Mouse (Mus musculus) hindbrain, embryonic 13.5 days (tissue): ENCODE data around the gene Kdelc2. TPM values are rescaled to one million over a fixed set of nuclear protein-coding genes. Genes with fewer than 3 reads are reported as not detected.

Experiments
- ATAC-seq: fragments of 200-750 bp; cut with Nextera tagmentation; 2 replicates; pipeline ENCODE4 v1.8.0; 2017; ENCODE audit warnings: moderate TSS enrichment; ENCODE audit not compliant: low FRiP score
- H3K27ac ChIP-seq: fragments of 300-500 bp; sonication (generic); 2 replicates; pipeline ENCODE4 v1.5.1; 2015; ENCODE audit warnings: inconsistent platforms, mild to moderate bottlenecking, moderate library complexity
- H3K27me3 ChIP-seq: fragments of 300-500 bp; sonication (generic); 2 replicates; pipeline ENCODE4 v1.6.1; 2015; ENCODE audit warnings: mild to moderate bottlenecking, inconsistent platforms
- H3K36me3 ChIP-seq: fragments of 300-500 bp; sonication (generic); 2 replicates; pipeline ENCODE4 v1.6.1; 2015; ENCODE audit warnings: mild to moderate bottlenecking, inconsistent platforms
- H3K4me1 ChIP-seq: fragments of 300-500 bp; sonication (generic); replicated peaks from 2 replicates; pipeline ENCODE4 v1.6.1; 2015; ENCODE audit warnings: inconsistent platforms
- H3K4me2 ChIP-seq: fragments of 300-500 bp; sonication (generic); 2 replicates; pipeline ENCODE4 v1.6.1; 2015; ENCODE audit warnings: inconsistent platforms, mild to moderate bottlenecking, moderate library complexity
- H3K4me3 ChIP-seq: fragments of 300-500 bp; sonication (generic); 2 replicates; pipeline ENCODE4 v1.5.1; 2015; ENCODE audit warnings: mild to moderate bottlenecking, inconsistent platforms
- H3K9ac ChIP-seq: fragments of 300-500 bp; sonication (generic); 2 replicates; pipeline ENCODE4 v1.6.1; 2015; ENCODE audit warnings: mild to moderate bottlenecking, inconsistent platforms
- H3K9me3 ChIP-seq: fragments of 300-500 bp; sonication (generic); 2 replicates; pipeline ENCODE4 v1.6.1; 2016; ENCODE audit warnings: inconsistent platforms
- WGBS: fragments of 180-500 bp; shearing (Covaris S2); methylation state at CpG from one replicate; pipeline ENCODE4 v1.1.7; 2015; 5-methylcytosine and 5-hydroxymethylcytosine counted together
- polyA plus RNA-seq: library from polyadenylated mRNA; unstranded; fragments of >200 nt; fragmentation: Nextera tagmentation; extraction: Ambion mirVana; gene quantifications from 2 replicates; pipeline ENCODE4 v1.2.1, GENCODE M21; 2015

Kdelc2 gene
- 6.6 and 7.8 TPM in 2 replicates for polyA plus RNA-seq

GRCm38 (mm10) chr9:53383951-53384866, at the start of gene Kdelc2:
Kdelc2 (plus strand) TSS chr9:53384025.
- under 1% methylated on average over 71 of the region's 75 CpGs for WGBS
- Histone ChIP-seq H3K9ac (peak within 1 kb of the TSS; percentile 80), H3K27me3 (0 out of 2 replicates have a peak, but pooled peaks cover 2% of the 10 kb centered on the region), H3K4me3 (peak within 1 kb of the TSS; percentile 70), H3K4me2 (peak within 1 kb of the TSS; percentile 99), H3K27ac (peak within 1 kb of the TSS; percentile 85), H3K36me3 (no peaks in the 10 kb centered on the region), H3K4me1 (peaks cover 12% of the 10 kb centered on the region; the same call in 1 of the 2 replicates), H3K9me3 (no peaks in the 10 kb centered on the region)
- peak; percentile 95 for ATAC-seq

DNA sequence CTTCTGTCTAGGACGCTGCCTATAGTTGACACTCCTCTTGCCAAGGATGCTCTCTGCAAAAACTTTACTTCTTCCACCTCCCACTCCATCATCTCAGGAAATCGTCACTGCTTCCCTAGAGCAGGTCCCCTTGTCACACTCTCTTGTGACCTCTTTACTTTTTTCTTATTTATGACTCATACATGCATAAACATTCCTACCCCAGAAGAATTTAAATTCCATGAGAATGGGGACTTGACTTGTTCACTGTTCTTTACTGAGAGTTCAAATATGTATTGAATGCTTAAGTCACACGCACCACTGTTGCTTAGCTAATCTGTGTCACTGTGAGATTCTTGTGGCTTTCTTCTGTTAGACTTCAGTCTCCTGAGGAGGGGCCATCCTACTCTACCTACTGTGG, 48.7 kb upstream of the Kdelc2 start:
- Histone ChIP-seq H3K36me3 (no peaks in the 10 kb centered on the region), H3K4me2 (no peak overlapping the region), H3K9me3 (peaks cover 9% of the 10 kb centered on the region; the same call in 1 of the 2 replicates), H3K9ac (no peak overlapping the region), H3K4me3 (no peak overlapping the region), H3K4me1 (no peaks in the 10 kb centered on the region), H3K27ac (no peak overlapping the region), H3K27me3 (no peaks in the 10 kb centered on the region)
- WGBS = 91% methylated on average over 3 of the region's 3 CpGs
- ATAC-seq = no peak

DNA sequence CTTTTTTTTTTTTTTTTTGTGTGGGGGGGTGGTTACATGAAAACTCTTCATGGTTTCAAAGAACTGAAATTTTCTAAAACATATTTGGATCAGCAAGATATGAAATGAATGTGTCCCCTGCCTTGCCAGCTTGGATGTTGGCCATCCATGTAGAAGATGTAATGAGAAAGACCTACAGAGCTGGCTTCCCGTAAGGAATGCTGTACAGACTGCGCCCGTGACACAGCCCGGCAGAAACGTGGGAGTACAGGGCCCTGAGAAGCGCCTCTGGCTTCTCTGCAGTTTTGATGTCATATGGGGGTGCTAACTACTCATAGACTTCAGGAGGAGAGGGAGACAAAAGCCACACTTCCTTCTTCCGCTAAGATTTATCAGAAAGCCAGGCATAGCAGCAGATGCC, 44.2 kb upstream of the Kdelc2 start:
- no peaks in the 10 kb centered on the region for H3K36me3 ChIP-seq
- no peak overlapping the region for H3K9ac ChIP-seq
- ATAC-seq = no peak
- no peak overlapping the region for H3K27ac ChIP-seq
- H3K27me3 ChIP-seq = 0 out of 2 replicates have a peak, but pooled peaks cover 5% of the 10 kb centered on the region
- no peak overlapping the region for H3K4me2 ChIP-seq
- 87% methylated on average over 7 of the region's 7 CpGs for WGBS
- H3K4me1 ChIP-seq = peaks cover 10% of the 10 kb centered on the region
- H3K9me3 ChIP-seq = no peaks in the 10 kb centered on the region
- no peak overlapping the region for H3K4me3 ChIP-seq

DNA sequence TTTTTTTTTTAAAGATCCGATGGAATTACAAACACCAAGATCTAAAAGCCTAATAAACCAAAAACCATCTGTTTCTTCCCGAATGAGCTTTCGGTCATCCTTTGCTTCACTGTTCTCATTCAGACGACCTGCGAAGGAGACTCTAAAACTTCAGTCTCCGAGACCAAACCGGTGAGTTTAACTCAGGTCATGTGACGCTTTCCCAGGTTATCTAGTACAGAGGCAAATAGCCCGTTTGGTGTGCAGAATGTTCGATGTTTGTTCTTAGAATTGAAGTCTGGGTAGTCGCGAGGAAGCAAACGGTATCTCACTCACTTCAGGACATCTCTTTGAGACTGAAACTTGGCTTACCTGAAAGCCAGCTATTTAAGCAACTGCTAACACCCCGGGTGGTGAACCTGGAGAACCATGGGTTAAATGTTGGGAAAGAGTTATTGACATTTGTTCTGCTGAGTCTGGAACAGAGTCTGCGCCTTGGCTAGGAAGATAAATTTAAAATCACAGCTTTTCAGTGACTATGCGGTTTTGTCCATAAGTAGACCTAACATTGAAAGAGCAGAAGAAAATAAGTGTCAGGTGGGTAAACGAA, 43.4 kb upstream of the Kdelc2 start:
- H3K36me3 ChIP-seq = no peaks in the 10 kb centered on the region
- peak overlapping the region; percentile 71 for H3K4me2 ChIP-seq
- no peak overlapping the region for H3K9ac ChIP-seq
- peak overlapping the region; percentile 42 for H3K4me3 ChIP-seq
- peaks cover 10% of the 10 kb centered on the region for H3K4me1 ChIP-seq
- no peak overlapping the region for H3K27ac ChIP-seq
- WGBS = 53% methylated on average over 17 of the region's 17 CpGs
- no peak for ATAC-seq
- H3K27me3 ChIP-seq = 0 out of 2 replicates have a peak, but pooled peaks cover 5% of the 10 kb centered on the region
- no peaks in the 10 kb centered on the region for H3K9me3 ChIP-seq

DNA sequence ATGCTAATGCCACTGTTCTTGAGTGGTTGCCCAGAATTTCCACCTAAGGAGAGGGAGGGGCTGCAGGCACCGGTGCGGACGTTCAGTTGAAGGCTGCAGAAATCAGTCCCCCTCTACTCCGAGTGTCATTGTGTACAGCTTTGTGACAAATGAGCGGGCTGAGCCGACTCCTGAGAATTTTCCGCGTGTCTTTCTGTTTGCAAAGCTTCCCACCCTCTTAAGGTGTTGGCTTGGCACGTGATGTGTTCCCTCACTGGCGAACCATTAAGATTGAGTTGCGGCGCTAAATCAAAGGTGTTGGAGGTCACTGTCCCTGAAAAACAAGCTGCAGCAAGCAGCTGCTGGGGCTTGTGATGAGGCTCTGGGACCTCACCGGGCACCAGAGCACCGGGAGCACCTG, 42.9 kb upstream of the Kdelc2 start:
- WGBS = 11% methylated on average over 14 of the region's 14 CpGs
- no peaks in the 10 kb centered on the region for H3K9me3 ChIP-seq
- peak overlapping the region; percentile 71 for H3K4me2 ChIP-seq
- ATAC-seq = no peak
- peak overlapping the region; percentile 42 for H3K4me3 ChIP-seq
- peak overlapping the region; percentile 64 for H3K9ac ChIP-seq
- H3K4me1 ChIP-seq = peaks cover 10% of the 10 kb centered on the region
- H3K27me3 ChIP-seq = 0 out of 2 replicates have a peak, but pooled peaks cover 5% of the 10 kb centered on the region
- no peaks in the 10 kb centered on the region for H3K36me3 ChIP-seq
- H3K27ac ChIP-seq = no peak overlapping the region

DNA sequence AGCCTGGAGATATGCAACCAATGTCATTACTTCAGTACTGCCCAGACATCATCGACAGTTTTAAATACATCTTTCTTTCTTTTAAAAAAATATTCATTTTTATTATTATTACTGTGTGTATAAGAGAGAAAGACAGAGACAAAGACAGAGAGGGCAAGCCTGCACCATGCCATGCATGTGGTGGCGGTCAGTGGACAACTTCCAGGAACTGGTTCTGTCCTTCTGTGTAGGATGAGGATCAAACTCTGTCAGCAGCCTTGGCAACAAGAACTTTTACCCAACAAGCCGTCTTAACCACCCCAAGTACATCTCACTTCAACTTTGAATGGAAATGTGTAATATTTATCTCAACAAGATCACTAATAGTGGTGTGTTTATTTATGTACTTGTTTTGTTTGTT, 41.8 kb upstream of the Kdelc2 start:
- no peak overlapping the region for H3K4me3 ChIP-seq

DNA sequence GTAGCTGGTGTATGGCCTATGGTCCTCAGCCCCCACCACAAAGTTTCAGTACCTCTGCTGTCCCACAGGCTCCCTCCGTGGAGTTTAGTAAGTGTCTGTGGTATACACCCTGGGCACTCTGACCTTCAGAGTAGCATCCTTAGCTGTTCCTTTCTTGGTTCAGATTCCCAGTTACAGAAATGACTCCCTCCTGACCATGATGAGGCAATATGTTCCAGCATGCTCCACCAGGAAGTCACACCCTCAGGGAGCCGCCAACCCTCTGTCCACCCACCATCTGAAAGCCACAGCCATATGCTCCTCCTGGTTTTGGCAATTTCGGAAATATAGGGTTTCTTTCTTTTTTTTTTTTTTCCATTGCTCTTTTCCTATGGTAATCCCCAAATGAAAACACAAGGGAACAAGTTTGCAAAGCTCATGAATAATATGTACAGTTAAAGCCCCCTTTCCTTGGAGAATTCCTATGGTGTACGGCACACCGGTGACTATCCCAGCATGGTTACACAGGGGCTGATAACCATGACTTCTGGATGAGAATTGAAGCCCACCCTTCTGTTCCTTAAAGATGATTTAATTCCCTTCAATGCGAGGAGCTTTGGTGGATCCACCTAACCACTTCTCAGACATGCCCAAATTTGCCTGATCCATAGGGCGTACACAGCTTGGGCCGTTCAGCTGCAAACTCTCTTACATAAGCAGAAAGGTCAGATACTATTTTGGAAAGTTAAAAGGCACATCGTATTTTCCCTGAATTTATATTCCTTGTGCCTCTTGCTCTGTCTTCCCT, 39.0 kb upstream of the Kdelc2 start:
- H3K27ac ChIP-seq = no peak overlapping the region
- 91% methylated on average over 9 of the region's 9 CpGs for WGBS
- ATAC-seq = no peak
- no peak overlapping the region for H3K4me2 ChIP-seq
- 0 out of 2 replicates have a peak, but pooled peaks cover 2% of the 10 kb centered on the region for H3K9me3 ChIP-seq
- no peaks in the 10 kb centered on the region for H3K36me3 ChIP-seq
- no peak overlapping the region for H3K9ac ChIP-seq
- no peak overlapping the region for H3K4me3 ChIP-seq
- peaks cover 10% of the 10 kb centered on the region for H3K4me1 ChIP-seq
- H3K27me3 ChIP-seq = 0 out of 2 replicates have a peak, but pooled peaks cover 5% of the 10 kb centered on the region

More for the DNA sequence above, 41.8 kb upstream of the Kdelc2 start:
- Histone ChIP-seq H3K4me1 (peaks cover 10% of the 10 kb centered on the region), H3K27me3 (0 out of 2 replicates have a peak, but pooled peaks cover 5% of the 10 kb centered on the region), H3K9ac (no peak overlapping the region), H3K4me2 (no peak overlapping the region), H3K9me3 (no peaks in the 10 kb centered on the region), H3K36me3 (no peaks in the 10 kb centered on the region), H3K27ac (no peak overlapping the region)
- ATAC-seq = no peak
- 93% methylated on average over 3 of the region's 3 CpGs for WGBS

DNA sequence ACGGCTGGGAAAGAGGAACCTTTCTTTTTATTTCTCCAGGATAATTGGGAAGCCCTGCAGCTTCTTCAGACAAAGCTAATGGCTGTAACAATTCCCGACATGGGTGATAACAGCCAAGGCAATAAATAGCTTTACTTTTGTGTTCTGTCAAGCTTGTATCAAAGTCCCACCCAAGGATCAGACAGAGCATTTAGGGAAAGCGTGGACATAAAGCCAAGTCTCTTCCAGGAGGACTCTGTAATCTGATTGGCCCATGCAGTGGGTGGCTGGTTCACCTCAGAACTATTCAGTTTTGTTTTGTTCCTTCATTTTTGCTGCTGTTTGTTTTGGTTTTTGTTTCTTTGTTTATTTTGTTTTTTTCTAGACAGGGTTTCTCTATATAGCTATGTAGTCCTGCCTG, 38.1 kb upstream of the Kdelc2 start:
- Histone ChIP-seq H3K9ac (no peak overlapping the region), H3K27ac (no peak overlapping the region), H3K4me3 (no peak overlapping the region), H3K9me3 (0 out of 2 replicates have a peak, but pooled peaks cover 5% of the 10 kb centered on the region), H3K4me1 (peaks cover 6% of the 10 kb centered on the region), H3K4me2 (no peak overlapping the region), H3K27me3 (0 out of 2 replicates have a peak, but pooled peaks cover 5% of the 10 kb centered on the region), H3K36me3 (no peaks in the 10 kb centered on the region)
- no peak for ATAC-seq
- WGBS = 66% methylated on average over 3 of the region's 3 CpGs

DNA sequence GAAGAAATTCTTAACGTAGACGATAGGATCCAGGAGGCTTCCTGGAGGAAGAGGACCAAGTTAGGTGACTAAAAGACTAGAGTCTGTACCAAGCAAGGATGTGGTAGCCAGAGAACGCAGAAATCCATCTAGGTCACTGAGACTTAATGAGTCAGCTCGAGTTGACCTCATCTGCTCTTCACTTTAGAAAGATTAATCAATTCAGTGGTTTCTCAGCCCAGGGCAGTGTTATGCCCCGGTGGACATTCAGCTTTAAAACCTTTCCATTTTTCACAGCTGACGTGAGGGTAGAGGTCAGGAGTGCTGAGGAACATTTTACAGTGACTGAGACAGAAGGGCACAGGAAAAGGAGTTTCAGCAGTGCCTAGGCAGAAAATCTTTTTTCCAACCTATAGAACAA, 37.4 kb upstream of the Kdelc2 start:
- no peak overlapping the region for H3K4me3 ChIP-seq
- H3K36me3 ChIP-seq = no peaks in the 10 kb centered on the region
- WGBS = 65% methylated on average over 6 of the region's 6 CpGs
- no peak overlapping the region for H3K4me2 ChIP-seq
- 0 out of 2 replicates have a peak, but pooled peaks cover 5% of the 10 kb centered on the region for H3K9me3 ChIP-seq
- H3K27me3 ChIP-seq = 0 out of 2 replicates have a peak, but pooled peaks cover 5% of the 10 kb centered on the region
- no peak overlapping the region for H3K9ac ChIP-seq
- no peak for ATAC-seq
- no peaks in the 10 kb centered on the region for H3K4me1 ChIP-seq
- H3K27ac ChIP-seq = no peak overlapping the region

DNA sequence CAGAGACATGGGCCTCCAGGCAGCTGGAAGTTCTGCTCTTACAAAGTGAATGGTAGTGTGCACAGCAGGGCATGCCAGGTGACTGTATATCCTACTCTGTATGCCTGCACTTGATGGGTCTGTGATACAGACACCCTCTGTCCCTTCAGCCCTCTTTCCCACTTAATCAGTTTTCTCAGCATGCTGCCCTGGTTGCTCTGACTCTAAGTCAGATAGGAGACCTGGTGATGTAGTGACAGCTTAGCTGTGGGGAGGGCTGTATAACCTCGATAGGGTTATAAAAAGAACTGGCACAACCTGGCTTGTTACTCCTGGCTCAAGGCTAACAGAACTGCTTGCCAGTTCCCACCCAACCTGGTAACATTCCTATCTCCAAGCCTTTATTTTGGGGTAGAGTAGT, 34.6 kb upstream of the Kdelc2 start:
- WGBS = 93% methylated on average over 1 of the region's 1 CpGs
- Histone ChIP-seq H3K4me1 (no peaks in the 10 kb centered on the region), H3K4me3 (no peak overlapping the region), H3K9me3 (0 out of 2 replicates have a peak, but pooled peaks cover 5% of the 10 kb centered on the region), H3K27me3 (no peaks in the 10 kb centered on the region), H3K36me3 (no peaks in the 10 kb centered on the region), H3K27ac (no peak overlapping the region), H3K9ac (no peak overlapping the region), H3K4me2 (no peak overlapping the region)
- no peak for ATAC-seq

- Histone ChIP-seq H3K4me2 (no peak overlapping the region), H3K9me3 (0 out of 2 replicates have a peak, but pooled peaks cover 5% of the 10 kb centered on the region), H3K4me1 (no peaks in the 10 kb centered on the region), H3K27ac (no peak overlapping the region), H3K4me3 (no peak overlapping the region), H3K27me3 (no peaks in the 10 kb centered on the region), H3K36me3 (no peaks in the 10 kb centered on the region), H3K9ac (no peak overlapping the region)
- WGBS = 98% methylated on average over 2 of the region's 2 CpGs
- ATAC-seq = no peak
Observed at GRCm38 (mm10) chr9:53350331-53350730, 33.5 kb upstream of the Kdelc2 start.

- Histone ChIP-seq H3K27ac (no peak overlapping the region), H3K4me3 (no peak overlapping the region), H3K9me3 (0 out of 2 replicates have a peak, but pooled peaks cover 5% of the 10 kb centered on the region), H3K27me3 (no peaks in the 10 kb centered on the region), H3K4me1 (no peaks in the 10 kb centered on the region), H3K4me2 (no peak overlapping the region), H3K9ac (no peak overlapping the region), H3K36me3 (no peaks in the 10 kb centered on the region)
- no peak for ATAC-seq
- WGBS = 93% methylated on average over 6 of the region's 6 CpGs
Observed at GRCm38 (mm10) chr9:53351899-53352298, 31.9 kb upstream of the Kdelc2 start.
